Mouse (Mus musculus) brain, embryonic 14.5 days (tissue): ENCODE measurements around the gene Col8a1.

Experiments
- CTCF ChIP-seq: fragments of 200-500 bp; IDR thresholded peaks from 2 replicates; pipeline ENCODE4 v1.5.1; 2012; ENCODE audit warnings: inconsistent platforms, mild to moderate bottlenecking, moderate library complexity, borderline replicate concordance; ENCODE audit not compliant: insufficient read depth, insufficient read length; ENCODE audit errors: extremely low read depth
- POLR2A ChIP-seq: fragments of 200-500 bp; IDR thresholded peaks from 2 replicates; pipeline ENCODE4 v1.6.1; 2012; ENCODE audit warnings: mild to moderate bottlenecking, inconsistent platforms, borderline replicate concordance; ENCODE audit not compliant: poor library complexity, insufficient read depth, insufficient read length, severe bottlenecking; ENCODE audit errors: extremely low read depth

- TF ChIP-seq POLR2A (no peak), CTCF (no peak)
Measured at GRCm38 (mm10) chr16:57779011-57779410, 24.5 kb upstream of the Col8a1 start.
